Mouse (Mus musculus): Measurements from ENCODE around the gene Dnajc27. TPM values are rescaled to one million over a fixed set of nuclear protein-coding genes. Genes with fewer than 3 reads are reported as not detected.

Dnajc27 gene
- polyA plus RNA-seq, 1 experiment from 2014 or later, result 6.0 TPM

DNA sequence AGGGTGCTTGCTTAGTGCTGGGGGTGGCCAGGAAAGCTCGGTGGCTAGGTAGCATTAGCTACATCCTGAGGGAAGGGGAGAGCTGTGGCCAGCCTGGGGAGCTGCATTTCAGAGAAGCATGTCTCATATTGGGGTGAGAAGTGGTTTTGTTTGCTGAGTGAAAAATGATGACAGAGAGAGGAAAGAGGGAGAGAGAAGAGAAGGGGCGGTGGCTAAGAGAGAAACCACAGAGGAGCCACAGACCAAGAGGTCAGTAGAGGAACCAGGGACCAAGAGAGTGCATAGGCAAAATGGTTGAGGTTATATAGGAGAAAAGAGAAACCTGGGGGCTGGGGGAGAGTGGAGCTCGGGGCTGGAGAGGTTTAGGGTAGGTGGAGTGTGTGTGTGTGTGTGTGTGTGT lies 75.8 kb downstream of the Dnajc27 start:
- 84% methylated on average over 3 of the region's 3 CpGs for WGBS
- no peak overlapping the region for H3K4me2 ChIP-seq (ENCODE audit: low read depth, low read length)
- no peak for DNase-seq (ENCODE audit: low spot score)
- no peaks in the 10 kb centered on the region for H3K27me3 ChIP-seq (replicated peaks; ENCODE audit: control insufficient read depth, insufficient read depth, low read length)
- no peaks in the 10 kb centered on the region for H3K4me1 ChIP-seq (ENCODE audit: control insufficient read depth, insufficient read depth, low read length)
- no peaks in the 10 kb centered on the region for H3K36me3 ChIP-seq (ENCODE audit: control insufficient read depth, insufficient read depth, low read length)
- no peak overlapping the region for H3K27ac ChIP-seq (replicated peaks; ENCODE audit: low read depth, low read length)
- no peak for ATAC-seq (ENCODE audit: low read depth)
- no peak overlapping the region for H3K9ac ChIP-seq (ENCODE audit: low read depth, low read length)
- H3K9me3 ChIP-seq (ENCODE audit: control insufficient read depth, low read length), result no peaks in the 10 kb centered on the region
- H3K4me3 ChIP-seq (ENCODE audit: low read depth, low read length), result no peak overlapping the region

DNA sequence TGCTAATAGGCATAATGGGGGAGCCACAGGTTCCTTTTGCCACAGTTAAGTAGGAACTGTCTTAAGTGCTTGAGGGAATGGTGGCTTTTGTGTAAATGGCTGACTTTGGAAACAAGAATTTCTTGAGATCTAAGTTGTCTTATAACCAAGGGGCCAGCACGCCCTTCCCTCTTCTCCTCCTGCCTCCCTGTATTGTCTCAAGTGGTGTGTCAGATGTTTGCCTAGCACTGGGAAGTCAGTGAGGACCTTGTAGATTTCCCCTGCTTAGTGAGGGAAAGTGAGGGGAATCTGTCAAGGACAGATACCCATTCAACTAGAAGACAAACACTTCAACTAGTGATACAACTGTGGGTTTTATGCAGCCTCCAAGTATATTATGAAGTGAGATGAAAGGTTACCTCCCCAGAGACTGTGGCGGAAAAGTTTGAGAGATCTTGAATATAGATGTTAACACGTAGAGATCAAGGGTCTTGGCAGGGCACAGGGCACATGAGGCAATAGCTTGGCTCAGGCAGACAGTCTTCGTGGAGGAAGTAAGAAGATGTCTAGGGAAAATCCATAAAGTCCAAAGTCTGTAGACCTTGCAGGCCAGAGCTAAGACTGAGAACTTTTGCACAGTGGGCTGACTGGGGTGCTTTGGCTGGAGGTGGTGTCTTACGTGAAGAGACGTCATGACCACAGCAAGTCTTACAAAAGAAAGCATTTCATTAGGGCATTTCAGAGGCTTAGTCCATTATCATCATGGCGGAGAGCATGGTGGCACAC lies 76.7 kb downstream of the Dnajc27 start:
- H3K9me3 ChIP-seq (ENCODE audit: control insufficient read depth, low read length), result no peaks in the 10 kb centered on the region
- WGBS, result 88% methylated on average over 7 of the region's 7 CpGs

More for the DNA sequence above, 76.7 kb downstream of the Dnajc27 start:
- no peaks in the 10 kb centered on the region for H3K27me3 ChIP-seq (replicated peaks; ENCODE audit: control insufficient read depth, insufficient read depth, low read length)
- H3K27ac ChIP-seq (replicated peaks; ENCODE audit: low read depth, low read length), result no peak overlapping the region
- no peaks in the 10 kb centered on the region for H3K36me3 ChIP-seq (ENCODE audit: control insufficient read depth, insufficient read depth, low read length)
- no peak overlapping the region for H3K4me2 ChIP-seq (ENCODE audit: low read depth, low read length)
- ATAC-seq (ENCODE audit: low read depth) (no peak), DNase-seq (ENCODE audit: low spot score) (no peak)
- H3K9ac ChIP-seq (ENCODE audit: low read depth, low read length), result no peak overlapping the region
- H3K4me1 ChIP-seq (ENCODE audit: control insufficient read depth, insufficient read depth, low read length), result no peaks in the 10 kb centered on the region
- H3K4me3 ChIP-seq (ENCODE audit: low read depth, low read length), result no peak overlapping the region

Other genes starting within 250 kb of the Dnajc27 start
- gene Pomc, start 127.6 kb upstream of the Dnajc27 start, polyA plus RNA-seq (2014; fragmentation: Nextera tagmentation; extraction: Ambion mirVana), result 23.1 and 26.6 TPM in 2 replicates
- 3.4 and 3.8 TPM in 2 replicates for gene Efr3b, start 43.7 kb upstream of the Dnajc27 start, polyA plus RNA-seq (2014; fragmentation: Nextera tagmentation; extraction: Ambion mirVana)
- gene Adcy3, start 50.5 kb downstream of the Dnajc27 start, polyA plus RNA-seq (2014; fragmentation: Nextera tagmentation; extraction: Ambion mirVana), result 13.0 and 13.4 TPM in 2 replicates
- gene Ptrhd1, start 151.4 kb downstream of the Dnajc27 start, polyA plus RNA-seq (2014; fragmentation: Nextera tagmentation; extraction: Ambion mirVana), result 5.1 and 5.6 TPM in 2 replicates
- 11.8 and 11.9 TPM in 2 replicates for gene Cenpo, start 151.7 kb downstream of the Dnajc27 start, polyA plus RNA-seq (2014; fragmentation: Nextera tagmentation; extraction: Ambion mirVana)